Mouse (Mus musculus) lung, postnatal 0 days (tissue): ENCODE results near the gene Eya2. TPM values are rescaled to one million over a fixed set of nuclear protein-coding genes. Genes with fewer than 3 reads are reported as not detected.

Experiments used
- ATAC-seq: fragments of 200-750 bp; cut with Nextera tagmentation; 2 replicates; pipeline ENCODE4 v1.8.0; 2017; ENCODE audit warnings: moderate library complexity
- DNase-seq: peaks from one replicate; pipeline ENCODE4 v3.0.0-alpha.2; 2016; ENCODE audit warnings: low spot score
- H3K27ac ChIP-seq: fragments of 300-500 bp; sonication (generic); 2 replicates; pipeline ENCODE4 v1.5.1; 2014; ENCODE audit warnings: antibody characterized with exemption, mild to moderate bottlenecking, low read length, mixed read lengths
- H3K27me3 ChIP-seq: fragments of 300-500 bp; sonication (generic); replicated peaks from 2 replicates; pipeline ENCODE4 v1.6.1; 2014; ENCODE audit warnings: low read length, mixed read lengths; ENCODE audit not compliant: insufficient read depth
- H3K36me3 ChIP-seq: fragments of 300-500 bp; sonication (generic); 2 replicates; pipeline ENCODE4 v1.6.1; 2014; ENCODE audit warnings: low read length, mixed read lengths; ENCODE audit not compliant: insufficient read depth
- H3K4me1 ChIP-seq: fragments of 300-500 bp; sonication (generic); 2 replicates; pipeline ENCODE4 v1.6.1; 2014; ENCODE audit warnings: antibody characterized with exemption, low read depth, low read length, mixed read lengths; ENCODE audit not compliant: insufficient read depth
- H3K4me2 ChIP-seq: fragments of 300-500 bp; sonication (generic); replicated peaks from 2 replicates; pipeline ENCODE4 v1.6.1; 2014; ENCODE audit warnings: low read depth, mild to moderate bottlenecking, low read length, moderate library complexity, mixed read lengths
- H3K4me3 ChIP-seq: fragments of 300-500 bp; sonication (generic); 2 replicates; pipeline ENCODE4 v1.5.1; 2014; ENCODE audit warnings: low read depth, low read length
- H3K9ac ChIP-seq: fragments of 300-500 bp; sonication (generic); replicated peaks from 2 replicates; pipeline ENCODE4 v1.6.1; 2014; ENCODE audit warnings: low read depth, mild to moderate bottlenecking
- H3K9me3 ChIP-seq: fragments of 300-500 bp; sonication (generic); 2 replicates; pipeline ENCODE4 v1.6.1; 2016; ENCODE audit warnings: low read length, mixed read lengths
- CTCF ChIP-seq: IDR thresholded peaks from 2 replicates; pipeline ENCODE4 v1.5.1; 2016; ENCODE audit warnings: antibody characterized with exemption, mild to moderate bottlenecking
- EP300 ChIP-seq: IDR thresholded peaks from 2 replicates; pipeline ENCODE4 v1.6.1; 2016; ENCODE audit warnings: antibody characterized with exemption, mild to moderate bottlenecking, control low read depth
- WGBS: fragments of 180-500 bp; shearing (Covaris S2); extraction: QIAGEN DNeasy Blood & Tissue Kit; methylation state at CpG from one replicate; pipeline ENCODE4 v1.1.7; 2014; 5-methylcytosine and 5-hydroxymethylcytosine counted together
- polyA plus RNA-seq: library from polyadenylated mRNA; unstranded; fragments of >200 nt; fragmentation: Nextera tagmentation; extraction: Ambion mirVana; gene quantifications from 2 replicates; pipeline ENCODE4 v1.2.1, GENCODE M21; 2015

Eya2 gene
- polyA plus RNA-seq, 1 experiment from 2014 or later = 27.8 TPM

DNA sequence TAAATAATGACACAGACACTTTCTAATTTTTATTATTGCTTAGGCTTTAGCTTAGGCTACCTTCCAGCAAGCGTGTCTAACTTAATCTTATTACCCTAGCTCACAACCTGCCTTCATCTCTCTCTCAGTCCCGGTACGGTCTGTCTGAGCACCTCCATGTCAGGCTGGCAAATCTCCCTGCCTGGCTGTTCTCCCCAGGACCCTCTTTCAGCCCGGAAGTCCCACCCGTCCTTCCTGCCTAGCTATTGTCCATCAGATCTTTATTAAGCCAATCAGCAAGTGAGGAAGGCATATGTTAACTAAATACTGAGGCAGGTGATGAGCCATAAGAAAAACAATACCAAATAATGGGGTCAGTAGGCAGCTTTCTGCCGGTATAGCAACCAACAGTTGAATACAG lies 62.1 kb downstream of the Eya2 start:
- 64% methylated on average over 6 of the region's 6 CpGs for WGBS
- H3K27ac ChIP-seq = no peak overlapping the region

GRCm38 (mm10) chr2:165659552-165659951 lies 64.7 kb downstream of the Eya2 start:
- TF ChIP-seq EP300 (no peak), CTCF (no peak)
- DNase-seq (no peak), ATAC-seq (no peak)
- 69% methylated on average over 5 of the region's 5 CpGs for WGBS
- no peak overlapping the region for H3K4me3 ChIP-seq
- no peaks in the 10 kb centered on the region for H3K9me3 ChIP-seq
- H3K4me2 ChIP-seq = no peak overlapping the region
- no peak overlapping the region for H3K9ac ChIP-seq
- H3K36me3 ChIP-seq = no peaks in the 10 kb centered on the region
- H3K4me1 ChIP-seq = no peaks in the 10 kb centered on the region
- H3K27ac ChIP-seq = no peak overlapping the region
- H3K27me3 ChIP-seq = no peaks in the 10 kb centered on the region

More for the DNA sequence above, 62.1 kb downstream of the Eya2 start:
- Histone ChIP-seq H3K4me1 (peaks cover 11% of the 10 kb centered on the region; the same call in 1 of the 2 replicates), H3K36me3 (no peaks in the 10 kb centered on the region), H3K9ac (no peak overlapping the region), H3K9me3 (no peaks in the 10 kb centered on the region), H3K27me3 (no peaks in the 10 kb centered on the region), H3K4me3 (no peak overlapping the region), H3K4me2 (no peak overlapping the region)
- ATAC-seq = no peak
- TF ChIP-seq CTCF (no peak), EP300 (no peak)
- DNase-seq = no peak

GRCm38 (mm10) chr2:165663266-165663665 lies 68.4 kb downstream of the Eya2 start:
- ATAC-seq = no peak
- Histone ChIP-seq H3K4me1 (no peaks in the 10 kb centered on the region), H3K9ac (no peak overlapping the region)

DNA sequence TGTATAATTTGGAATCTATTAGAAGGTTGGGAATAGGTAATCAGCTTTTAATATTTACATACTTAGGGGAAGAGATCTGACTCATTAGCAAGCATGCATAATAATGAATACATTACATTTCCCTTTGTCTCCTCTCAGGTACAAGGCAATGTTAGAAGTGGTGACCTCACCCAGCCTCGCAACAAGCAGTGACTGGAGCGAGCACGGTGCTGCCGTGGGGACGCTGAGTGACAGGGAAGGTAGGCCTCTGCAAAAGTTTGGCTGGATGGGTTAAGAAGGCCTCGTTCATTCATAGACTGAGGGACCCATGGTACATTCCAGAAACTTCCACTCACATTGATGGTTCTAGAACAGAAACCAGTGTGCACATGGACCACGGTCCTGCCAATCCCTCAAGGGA lies 69.8 kb downstream of the Eya2 start:
- no peaks in the 10 kb centered on the region for H3K36me3 ChIP-seq
- TF ChIP-seq EP300 (no peak), CTCF (no peak)
- ATAC-seq (no peak), DNase-seq (no peak)
- H3K4me3 ChIP-seq = no peak overlapping the region
- no peaks in the 10 kb centered on the region for H3K9me3 ChIP-seq
- no peak overlapping the region for H3K9ac ChIP-seq
- no peaks in the 10 kb centered on the region for H3K27me3 ChIP-seq
- 71% methylated on average over 7 of the region's 7 CpGs for WGBS
- H3K27ac ChIP-seq = no peak overlapping the region
- H3K4me2 ChIP-seq = no peak overlapping the region
- H3K4me1 ChIP-seq = no peaks in the 10 kb centered on the region

More at GRCm38 (mm10) chr2:165663266-165663665, 68.4 kb downstream of the Eya2 start:
- WGBS = 85% methylated on average over 7 of the region's 7 CpGs
- Histone ChIP-seq H3K36me3 (no peaks in the 10 kb centered on the region), H3K9me3 (no peaks in the 10 kb centered on the region), H3K27ac (no peak overlapping the region), H3K4me3 (no peak overlapping the region), H3K4me2 (no peak overlapping the region), H3K27me3 (no peaks in the 10 kb centered on the region)
- TF ChIP-seq CTCF = no peak
- no peak for TF ChIP-seq EP300
- no peak for DNase-seq

DNA sequence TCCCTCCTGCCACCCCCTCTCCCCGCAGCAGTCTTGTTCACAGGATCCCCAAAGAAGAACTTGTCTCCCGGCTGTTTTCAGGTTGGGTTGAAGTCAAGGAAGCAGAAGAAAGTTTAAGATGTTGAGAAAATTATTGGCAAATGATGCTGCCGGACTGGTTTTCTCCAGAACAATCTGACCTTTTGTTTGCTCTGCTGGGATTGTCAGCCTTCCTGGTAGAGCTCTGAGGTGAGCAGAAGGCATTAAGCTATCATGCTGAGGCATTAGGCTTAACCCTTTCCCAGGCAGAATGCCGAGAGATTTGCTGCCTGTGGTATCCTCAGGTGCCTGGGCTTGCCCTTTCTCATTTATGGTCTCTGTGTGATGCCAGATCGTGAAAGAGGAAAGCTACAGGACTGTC lies 70.3 kb downstream of the Eya2 start:
- ATAC-seq (no peak), DNase-seq (peak; percentile 39)
- Histone ChIP-seq H3K27me3 (no peaks in the 10 kb centered on the region), H3K9me3 (no peaks in the 10 kb centered on the region), H3K4me3 (no peak overlapping the region), H3K4me2 (no peak overlapping the region), H3K4me1 (no peaks in the 10 kb centered on the region), H3K36me3 (no peaks in the 10 kb centered on the region), H3K27ac (no peak overlapping the region), H3K9ac (no peak overlapping the region)
- TF ChIP-seq EP300 = no peak
- no peak for TF ChIP-seq CTCF
- whole genome bisulfite sequencing = 50% methylated on average over 5 of the region's 5 CpGs

GRCm38 (mm10) chr2:165667096-165667495 lies 72.3 kb downstream of the Eya2 start:
- no peak for TF ChIP-seq CTCF
- no peak for TF ChIP-seq EP300
- DNase-seq = no peak
- Histone ChIP-seq H3K9me3 (no peaks in the 10 kb centered on the region), H3K36me3 (no peaks in the 10 kb centered on the region), H3K9ac (no peak overlapping the region), H3K4me3 (no peak overlapping the region), H3K27ac (no peak overlapping the region), H3K27me3 (no peaks in the 10 kb centered on the region), H3K4me2 (no peak overlapping the region), H3K4me1 (no peaks in the 10 kb centered on the region)
- ATAC-seq = no peak
- WGBS = 53% methylated on average over 2 of the region's 2 CpGs

DNA sequence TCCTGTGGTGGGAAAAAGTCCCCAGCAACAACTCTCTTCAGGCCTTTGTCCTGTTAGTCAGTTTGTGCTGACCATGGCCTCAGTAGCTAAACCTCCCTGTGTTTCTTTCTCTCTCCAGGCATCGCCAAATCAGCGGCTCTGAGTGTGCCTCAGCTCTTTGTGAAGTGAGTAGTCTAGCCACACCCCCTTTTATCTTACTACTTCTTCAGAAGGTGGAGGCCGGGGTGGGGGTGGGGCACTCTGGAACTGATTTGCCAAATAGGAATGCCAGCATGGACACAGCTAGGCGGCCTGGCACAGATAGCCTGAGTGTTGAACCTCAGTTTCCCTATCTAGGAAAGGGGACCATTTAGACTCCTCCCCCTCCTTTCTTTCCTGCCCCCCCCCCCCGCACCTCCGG lies 87.9 kb downstream of the Eya2 start:
- H3K27me3 ChIP-seq = no peaks in the 10 kb centered on the region
- WGBS = 30% methylated on average over 5 of the region's 6 CpGs
- no peaks in the 10 kb centered on the region for H3K9me3 ChIP-seq
- H3K9ac ChIP-seq = no peak overlapping the region
- H3K4me3 ChIP-seq = no peak overlapping the region
- H3K4me1 ChIP-seq = no peaks in the 10 kb centered on the region
- DNase-seq = no peak
- no peak for TF ChIP-seq CTCF
- no peak for TF ChIP-seq EP300
- H3K27ac ChIP-seq = no peak overlapping the region
- H3K36me3 ChIP-seq = no peaks in the 10 kb centered on the region
- ATAC-seq = no peak
- H3K4me2 ChIP-seq = no peak overlapping the region
